Mouse (Mus musculus) testis, postnatal 14 days (tissue): ENCODE measurements around the gene Nat8f2.
"Not testable (repeated sequence)": the region's sequence is repeated elsewhere in the genome, so short reads cannot be mapped to it uniquely, and the experiment has no call there.

Experiments used
- DNase-seq: peaks from one replicate; pipeline ENCODE4 v3.0.0; 2021; ENCODE audit warnings: low spot score

The Nat8f2 gene

GRCm38 (mm10) chr6:85863840-85864239, 5.1 kb downstream of the Nat8f2 start:
- no peak for DNase-seq

- peak; percentile 52 for DNase-seq
Observed at GRCm38 (mm10) chr6:85863136-85863535, 5.8 kb downstream of the Nat8f2 start.

GRCm38 (mm10) chr6:85862565-85862964, 6.4 kb downstream of the Nat8f2 start:
- peak; percentile 76 for DNase-seq

- no peak for DNase-seq
Observed at GRCm38 (mm10) chr6:85861247-85861646, 7.7 kb downstream of the Nat8f2 start.

- DNase-seq = peak; percentile 64
Observed at GRCm38 (mm10) chr6:85856194-85856678, 12.7 kb downstream of the Nat8f2 start.

- no peak for DNase-seq
Observed at GRCm38 (mm10) chr6:85853481-85853880, 15.5 kb downstream of the Nat8f2 start.

GRCm38 (mm10) chr6:85851062-85851773, 17.7 kb downstream of the Nat8f2 start:
- no peak for DNase-seq

- no peak for DNase-seq
Observed at GRCm38 (mm10) chr6:85849240-85849639, 19.7 kb downstream of the Nat8f2 start.

GRCm38 (mm10) chr6:85848140-85848539, 20.8 kb downstream of the Nat8f2 start:
- DNase-seq = no peak

- DNase-seq = no peak
Observed at GRCm38 (mm10) chr6:85846921-85847320, 22.0 kb downstream of the Nat8f2 start.

- not testable (repeated sequence) for DNase-seq
Observed at GRCm38 (mm10) chr6:85843677-85844458, 25.1 kb downstream of the Nat8f2 start.

- no peak for DNase-seq
Observed at GRCm38 (mm10) chr6:85839982-85840381, 29.0 kb downstream of the Nat8f2 start.

GRCm38 (mm10) chr6:85838674-85839073, 30.3 kb downstream of the Nat8f2 start:
- DNase-seq = no peak

- peak; percentile 50 for DNase-seq
Observed at GRCm38 (mm10) chr6:85837307-85837706, 31.7 kb downstream of the Nat8f2 start.

- DNase-seq = peak; percentile 58
Observed at GRCm38 (mm10) chr6:85836827-85837226, 32.1 kb downstream of the Nat8f2 start.

GRCm38 (mm10) chr6:85836098-85836497, 32.9 kb downstream of the Nat8f2 start:
- not testable (repeated sequence) for DNase-seq

GRCm38 (mm10) chr6:85835104-85835503, 33.9 kb downstream of the Nat8f2 start:
- not testable (repeated sequence) for DNase-seq

GRCm38 (mm10) chr6:85834504-85835100, 34.4 kb downstream of the Nat8f2 start:
- not testable (repeated sequence) for DNase-seq

- no peak for DNase-seq
Observed at GRCm38 (mm10) chr6:85831796-85832321, 37.1 kb downstream of the Nat8f2 start, which contains the start of gene Nat8. TSS of gene Nat8 (minus strand) at chr6:85832082.

GRCm38 (mm10) chr6:85829462-85829861, 39.5 kb downstream of the Nat8f2 start:
- DNase-seq = no peak

- DNase-seq = no peak
Observed at GRCm38 (mm10) chr6:85825886-85826285, 43.1 kb downstream of the Nat8f2 start.

GRCm38 (mm10) chr6:85823382-85824090, 45.4 kb downstream of the Nat8f2 start:
- DNase-seq = no peak
